Mouse (Mus musculus) CH12.LX (cell line): ENCODE data around the gene Tgfb2. TPM values are rescaled to one million over a fixed set of nuclear protein-coding genes. Genes with fewer than 3 reads are reported as not detected.

ENCODE experiments used
- DNase-seq: peaks from one replicate; pipeline ENCODE4 v3.0.0-alpha.2; 2013; ENCODE audit errors: extremely low read depth
- H3K27ac ChIP-seq: 2 replicates; pipeline ENCODE4 v1.5.1; 2012; ENCODE audit warnings: low read depth, mild to moderate bottlenecking, control low read depth, moderate library complexity; ENCODE audit not compliant: insufficient read depth
- H3K27me3 ChIP-seq: replicated peaks from 2 replicates; pipeline ENCODE3; 2012; ENCODE audit warnings: inconsistent platforms
- H3K36me3 ChIP-seq, 2 experiments: replicated peaks in 1 of 2; 2 replicates each; pipeline versions ENCODE3 to v1.6.1; 2012; ENCODE audit warnings: inconsistent platforms in 1 of 2, low read length in 1 of 2, mild to moderate bottlenecking in 1 of 2, mixed read lengths in 1 of 2, moderate library complexity in 1 of 2; ENCODE audit not compliant: control insufficient read depth in 1 of 2, insufficient read depth in 1 of 2
- H3K4me1 ChIP-seq, 2 experiments: 2 replicates each; pipeline ENCODE4 v1.6.1; 2012; ENCODE audit warnings: inconsistent platforms in 1 of 2, moderate library complexity in 1 of 2; ENCODE audit not compliant: insufficient read depth in 2 of 2, control insufficient read depth in 1 of 2
- H3K4me2 ChIP-seq: 2 replicates; pipeline ENCODE4 v1.6.1; 2012; ENCODE audit warnings: low read depth, mild to moderate bottlenecking, control low read depth; ENCODE audit not compliant: poor library complexity, insufficient read depth, severe bottlenecking
- H3K4me3 ChIP-seq, 3 experiments: fragments of 150-350 bp in 1 of 3; sonication (generic) in 1 of 3; replicated peaks in 1 of 3; 2 replicates each; pipeline versions ENCODE3 to v1.5.1; 2011 to 2012; ENCODE audit warnings: low read depth in 2 of 3, low read length in 2 of 3, mild to moderate bottlenecking in 2 of 3, moderate library complexity in 2 of 3, control low read depth in 1 of 3, improper control_type of control experiment in 1 of 3, inconsistent platforms in 1 of 3, mixed read lengths in 1 of 3; ENCODE audit not compliant: poor library complexity in 1 of 3
- H3K79me2 ChIP-seq: replicated peaks from 2 replicates; pipeline ENCODE4 v1.6.1; 2012; ENCODE audit warnings: mild to moderate bottlenecking, moderate library complexity; ENCODE audit not compliant: control insufficient read depth, poor library complexity, insufficient read depth, severe bottlenecking; ENCODE audit errors: extremely low read depth
- H3K9ac ChIP-seq: 2 replicates; pipeline ENCODE4 v1.6.1; 2012; ENCODE audit warnings: low read depth, mild to moderate bottlenecking, control low read depth, moderate library complexity; ENCODE audit not compliant: insufficient read depth
- H3K9me3 ChIP-seq: replicated peaks from 2 replicates; pipeline ENCODE3; 2012; ENCODE audit warnings: low read length, inconsistent platforms, mixed read lengths
- CHD1 ChIP-seq: IDR thresholded peaks from 2 replicates; pipeline ENCODE4 v1.6.1; 2012; ENCODE audit warnings: low read depth, low read length, improper control_type of control experiment, inconsistent platforms
- CHD2 ChIP-seq: IDR thresholded peaks from 2 replicates; pipeline ENCODE4 v1.6.1; 2011; ENCODE audit warnings: low read length, improper control_type of control experiment
- CTCF ChIP-seq, 2 experiments: IDR thresholded peaks in 1 of 2; conservative IDR thresholded peaks in 1 of 2; 2 replicates each; pipeline ENCODE4 v1.5.1; 2011 to 2012; ENCODE audit warnings: low read depth in 2 of 2, low read length in 2 of 2, improper control_type of control experiment in 1 of 2, inconsistent platforms in 1 of 2, mild to moderate bottlenecking in 1 of 2, moderate library complexity in 1 of 2
- E2F4 ChIP-seq: IDR thresholded peaks from 2 replicates; pipeline ENCODE4 v1.6.1; 2011; ENCODE audit warnings: low read depth, low read length, improper control_type of control experiment; ENCODE audit not compliant: insufficient replicate concordance
- ELF1 ChIP-seq: IDR thresholded peaks from 2 replicates; pipeline ENCODE4 v1.6.1; 2014; ENCODE audit warnings: low read depth, mild to moderate bottlenecking, inconsistent platforms, low read length, improper control_type of control experiment
- EP300 ChIP-seq: IDR thresholded peaks from 2 replicates; pipeline ENCODE4 v1.6.1; 2011; ENCODE audit warnings: low read length, improper control_type of control experiment
- HCFC1 ChIP-seq: IDR thresholded peaks from 2 replicates; pipeline ENCODE4 v1.6.1; 2012; ENCODE audit warnings: low read depth, mild to moderate bottlenecking, inconsistent platforms, low read length, improper control_type of control experiment
- JUN ChIP-seq: IDR thresholded peaks from 2 replicates; pipeline ENCODE4 v1.6.1; 2011; ENCODE audit warnings: low read depth, mild to moderate bottlenecking, low read length, improper control_type of control experiment, moderate library complexity; ENCODE audit not compliant: insufficient read depth
- JUND ChIP-seq: conservative IDR thresholded peaks from 2 replicates; pipeline ENCODE4 v1.6.1; 2011; ENCODE audit warnings: low read depth, low read length, improper control_type of control experiment
- MYC ChIP-seq: IDR thresholded peaks from 2 replicates; pipeline ENCODE4 v1.6.1; 2011; ENCODE audit warnings: low read depth, mild to moderate bottlenecking, improper control_type of control experiment, low read length
- NELFE ChIP-seq: IDR thresholded peaks from 2 replicates; pipeline ENCODE4 v1.6.1; 2011; ENCODE audit warnings: low read depth, low read length, improper control_type of control experiment
- PAX5 ChIP-seq: IDR thresholded peaks from 2 replicates; pipeline ENCODE4 v1.6.1; 2012; ENCODE audit warnings: low read length, inconsistent platforms, mixed read lengths
- POLR2A ChIP-seq: IDR thresholded peaks from 2 replicates; pipeline ENCODE4 v1.6.1; 2011; ENCODE audit warnings: low read depth, mild to moderate bottlenecking, improper control_type of control experiment, low read length
- POLR2AphosphoS2 ChIP-seq: IDR thresholded peaks from 2 replicates; pipeline ENCODE4 v1.6.1; 2011; ENCODE audit warnings: low read depth, low read length, improper control_type of control experiment
- RAD21 ChIP-seq: IDR thresholded peaks from 2 replicates; pipeline ENCODE4 v1.6.1; 2011; ENCODE audit warnings: low read depth, mild to moderate bottlenecking, low read length, improper control_type of control experiment, moderate library complexity
- RCOR1 ChIP-seq: conservative IDR thresholded peaks from 2 replicates; pipeline ENCODE4 v1.6.1; 2012; ENCODE audit warnings: low read depth, mild to moderate bottlenecking, inconsistent platforms, low read length, improper control_type of control experiment
- SIN3A ChIP-seq: IDR thresholded peaks from 2 replicates; pipeline ENCODE4 v1.6.1; 2012; ENCODE audit warnings: low read length, improper control_type of control experiment, inconsistent platforms
- SMC3 ChIP-seq: IDR thresholded peaks from 2 replicates; pipeline ENCODE4 v1.6.1; 2011; ENCODE audit warnings: low read depth, low read length, improper control_type of control experiment
- TBP ChIP-seq: conservative IDR thresholded peaks from 2 replicates; pipeline ENCODE4 v1.6.1; 2011; ENCODE audit warnings: low read depth, low read length, improper control_type of control experiment
- ZC3H11A ChIP-seq: IDR thresholded peaks from 2 replicates; pipeline ENCODE4 v1.6.1; 2012; ENCODE audit warnings: low read depth, mild to moderate bottlenecking, inconsistent platforms, low read length, improper control_type of control experiment
- dilution Hi-C: fragments of 300-500 bp; cut with MboI; formaldehyde crosslinking; loops from 2 replicates; pipeline ENCODE4 v1.14.3; 2020; ENCODE audit warnings: low sequenced_read_pairs; ENCODE audit not compliant: extremely low pct_unique_long_range_greater_than_20kb, extremely low pct_ligation_motif_present
- in situ Hi-C: fragments of 300-500 bp; cut with MboI; formaldehyde crosslinking; loops from 3 replicates; pipeline ENCODE4 v1.14.3; 2019; ENCODE audit warnings: low sequenced_read_pairs, low pct_ligation_motif_present, low pct_unique_long_range_greater_than_20kb, mixed read lengths
- polyA plus RNA-seq: library from polyadenylated mRNA; unstranded; fragments of >175 nt; gene quantifications from 2 replicates; pipeline ENCODE4 v1.2.1, GENCODE M21; 2012; ENCODE audit warnings: low read depth; ENCODE audit not compliant: insufficient read length
- total RNA-seq, 2 experiments: library from RNA; depleted of rRNA; stranded (reverse); fragments of 300-350 nt in 1 of 2; fragments of >200 nt in 1 of 2; gene quantifications; 2 replicates each; pipeline ENCODE4 v1.2.3; 2012 to 2014

Gene Tgfb2
- total and polyA plus RNA-seq, 3 experiments = 0.04 TPM; not detected in 2

- no peaks in the 10 kb centered on the region for H3K27me3 ChIP-seq
- peaks cover 3 to 14% of the 10 kb centered on the region in 2 experiments; a peak in 2 of 4 replicates for H3K4me1 ChIP-seq
- no peaks in the 10 kb centered on the region for H3K9me3 ChIP-seq
- no peak overlapping the region for H3K4me3 ChIP-seq
- peaks cover 42 to 66% of the 10 kb centered on the region in 2 experiments for H3K36me3 ChIP-seq
- no peak overlapping the region for H3K27ac ChIP-seq
- dilution Hi-C loops (no loop called here), in situ Hi-C loops (no loop called here)
- DNase-seq = no peak
- peaks cover 2% of the 10 kb centered on the region; the same call in 1 of the 2 replicates for H3K79me2 ChIP-seq
- TF ChIP-seq ELF1 (no peak), CTCF (conservative IDR thresholded peaks at IDR 0.05 in 1 of 2, IDR thresholded peaks at IDR 0.05 in 1 of 2; ENCODE audit: low read depth in 2 of 2, low read length in 2 of 2) (no peak), HCFC1 (no peak), EP300 (no peak), SIN3A (no peak)
- H3K4me2 ChIP-seq = no peak overlapping the region
- no peak overlapping the region for H3K9ac ChIP-seq
These were observed 27.3 kb upstream of the Tgfb2 start for GRCm38 (mm10) chr1:186733052-186733451.

- peak; percentile 47 for DNase-seq
- TF ChIP-seq POLR2A = no peak
- no peak for TF ChIP-seq JUND
- no peak for TF ChIP-seq TBP
- no peak for TF ChIP-seq PAX5
- TF ChIP-seq CHD2 = no peak
- no peak for TF ChIP-seq NELFE
- no peak for TF ChIP-seq CHD1
- no peak for TF ChIP-seq JUN
- no peak for TF ChIP-seq RCOR1
- no peak for TF ChIP-seq EP300
- no peak for TF ChIP-seq RAD21
- no peak for TF ChIP-seq E2F4
- peaks cover 0 to 18% of the 10 kb centered on the region in 2 experiments; a peak in 2 of 4 replicates for H3K4me1 ChIP-seq
- H3K9ac ChIP-seq = no peak overlapping the region
- H3K36me3 ChIP-seq = peaks cover 24 to 61% of the 10 kb centered on the region in 2 experiments
- no peaks in the 10 kb centered on the region for H3K27me3 ChIP-seq
- H3K4me2 ChIP-seq = no peak overlapping the region
- peaks cover 8% of the 10 kb centered on the region; the same call in 1 of the 2 replicates for H3K79me2 ChIP-seq
- dilution Hi-C loops (no loop called here), in situ Hi-C loops (no loop called here)
- H3K27ac ChIP-seq = no peak overlapping the region
- H3K9me3 ChIP-seq = no peaks in the 10 kb centered on the region
- H3K4me3 ChIP-seq = no peak overlapping the region
These were observed 23.0 kb upstream of the Tgfb2 start for GRCm38 (mm10) chr1:186728778-186729177.

GRCm38 (mm10) chr1:186726117-186726516 lies 20.3 kb upstream of the Tgfb2 start:
- no peak for DNase-seq
- no peak overlapping the region for H3K4me2 ChIP-seq
- H3K79me2 ChIP-seq = peaks cover 8% of the 10 kb centered on the region; the same call in 1 of the 2 replicates
- in situ Hi-C loops (no loop called here), dilution Hi-C loops (no loop called here)
- H3K27me3 ChIP-seq = no peaks in the 10 kb centered on the region
- peaks cover 26 to 74% of the 10 kb centered on the region in 2 experiments for H3K36me3 ChIP-seq
- H3K9ac ChIP-seq = no peak overlapping the region
- no peak for TF ChIP-seq POLR2AphosphoS2
- TF ChIP-seq SMC3 = no peak
- no peak for TF ChIP-seq RCOR1
- no peak for TF ChIP-seq MYC
- no peak for TF ChIP-seq ZC3H11A
- TF ChIP-seq CTCF (conservative IDR thresholded peaks at IDR 0.05 in 1 of 2, IDR thresholded peaks at IDR 0.05 in 1 of 2; ENCODE audit: low read depth in 2 of 2, low read length in 2 of 2) = no peak
- no peak overlapping the region for H3K27ac ChIP-seq
- H3K9me3 ChIP-seq = no peaks in the 10 kb centered on the region
- peaks cover 0 to 21% of the 10 kb centered on the region in 2 experiments; a peak in 2 of 4 replicates for H3K4me1 ChIP-seq
- no peak overlapping the region for H3K4me3 ChIP-seq
